Mouse (Mus musculus): ENCODE results near the gene Lrrc8b.

Lrrc8b gene

DNA sequence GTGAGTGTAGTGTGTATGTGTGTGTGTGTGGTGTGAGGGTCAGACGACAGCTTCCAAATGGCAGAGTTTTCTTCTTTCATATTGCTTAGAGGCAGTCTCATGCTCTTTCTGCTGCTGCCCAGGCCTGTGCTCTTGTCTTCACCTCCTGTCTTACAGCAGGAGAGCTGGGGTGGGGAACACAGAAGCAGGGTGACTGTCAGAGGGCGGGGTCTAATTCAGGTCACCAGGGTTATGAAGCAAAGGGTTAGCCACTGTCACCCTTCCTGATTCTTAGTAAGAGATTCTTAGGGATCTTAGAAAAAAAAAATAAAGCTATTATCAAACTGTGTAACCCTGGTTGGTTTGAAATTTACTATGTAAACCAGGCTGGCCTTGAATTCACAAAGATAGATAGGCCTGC, 10.0 kb downstream of the Lrrc8b start:
- no peak for DNase-seq

GRCm38 (mm10) chr5:105427326-105427725, 11.8 kb downstream of the Lrrc8b start:
- DNase-seq = no peak

- peak; percentile 50 for DNase-seq
Observed at GRCm38 (mm10) chr5:105428265-105428974, 12.8 kb downstream of the Lrrc8b start.

GRCm38 (mm10) chr5:105430148-105430547, 14.6 kb downstream of the Lrrc8b start:
- no peak for DNase-seq

DNA sequence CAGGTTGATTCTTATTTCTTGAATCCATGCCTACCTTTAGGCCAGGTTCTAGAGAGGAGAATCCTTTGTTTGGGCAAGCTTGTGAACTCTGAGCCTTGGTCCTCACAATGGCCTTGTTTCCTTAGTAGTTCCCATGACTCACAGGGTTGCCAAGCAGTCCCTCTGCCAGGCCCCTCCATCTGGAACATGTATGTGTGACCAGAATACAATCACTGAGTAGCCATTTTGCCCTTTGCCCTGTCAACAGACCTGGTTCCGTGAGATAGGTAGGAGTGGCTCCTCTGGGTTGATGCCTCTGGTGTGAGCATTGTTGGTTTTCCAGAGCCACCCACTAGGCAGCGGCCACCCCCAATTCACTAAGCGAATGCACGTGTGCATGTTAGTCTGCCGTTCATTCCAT, 24.0 kb downstream of the Lrrc8b start:
- DNase-seq = no peak

DNA sequence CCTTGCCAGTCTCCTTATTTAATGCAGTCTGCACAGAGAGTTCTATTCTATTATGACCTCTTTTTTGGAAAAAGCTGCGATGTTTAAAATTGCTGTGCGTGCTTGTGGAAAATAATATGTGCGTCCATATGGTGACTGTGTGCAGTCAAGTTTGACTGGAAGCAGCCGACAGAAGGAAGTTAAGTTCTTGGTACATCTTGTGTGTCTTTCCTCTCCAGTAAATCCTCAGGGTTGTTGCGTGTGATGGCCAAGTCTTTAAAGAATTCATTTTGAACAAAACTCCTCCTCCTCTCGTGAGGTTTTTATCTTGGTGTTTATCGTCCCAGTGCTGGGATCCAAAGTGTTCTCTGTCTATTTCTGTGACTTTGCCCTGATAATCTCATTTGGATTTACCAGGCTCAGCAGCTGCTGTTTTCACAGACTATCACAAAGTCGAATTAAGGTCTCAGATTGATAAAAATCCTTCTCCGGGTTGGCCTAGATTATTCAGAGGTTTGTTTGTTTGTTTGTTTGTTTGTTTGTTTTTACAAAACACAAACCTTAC, 25.5 kb downstream of the Lrrc8b start:
- no peak for DNase-seq

- peak; percentile 24 for DNase-seq
Observed at GRCm38 (mm10) chr5:105442212-105443000, 26.8 kb downstream of the Lrrc8b start.

GRCm38 (mm10) chr5:105443057-105443815, 27.7 kb downstream of the Lrrc8b start:
- peak; percentile 69 for DNase-seq

- DNase-seq = no peak
Observed at GRCm38 (mm10) chr5:105445686-105446085, 30.1 kb downstream of the Lrrc8b start.

GRCm38 (mm10) chr5:105454105-105454504, 38.5 kb downstream of the Lrrc8b start:
- DNase-seq = no peak

GRCm38 (mm10) chr5:105459077-105459476, 43.5 kb downstream of the Lrrc8b start:
- no peak for DNase-seq

DNA sequence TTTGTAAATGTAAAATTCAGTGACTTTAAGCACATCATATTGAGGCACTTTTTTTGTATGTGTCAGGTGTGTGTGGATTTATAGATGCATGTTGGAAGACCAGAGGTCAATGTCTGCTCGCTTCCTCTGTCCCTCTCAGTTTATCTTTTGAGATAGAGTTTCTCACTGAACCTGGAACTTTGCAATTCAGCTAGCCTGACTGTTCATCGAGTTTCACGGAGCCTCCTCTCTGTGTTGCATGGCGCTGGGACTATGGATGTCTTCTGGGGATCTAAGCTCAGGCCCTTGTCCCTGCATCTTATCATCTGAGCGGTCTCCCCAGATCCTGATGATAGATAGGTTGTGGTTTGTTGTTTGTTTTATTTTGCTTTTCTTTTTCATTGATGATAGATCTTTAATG, 45.0 kb downstream of the Lrrc8b start:
- no peak for DNase-seq

DNA sequence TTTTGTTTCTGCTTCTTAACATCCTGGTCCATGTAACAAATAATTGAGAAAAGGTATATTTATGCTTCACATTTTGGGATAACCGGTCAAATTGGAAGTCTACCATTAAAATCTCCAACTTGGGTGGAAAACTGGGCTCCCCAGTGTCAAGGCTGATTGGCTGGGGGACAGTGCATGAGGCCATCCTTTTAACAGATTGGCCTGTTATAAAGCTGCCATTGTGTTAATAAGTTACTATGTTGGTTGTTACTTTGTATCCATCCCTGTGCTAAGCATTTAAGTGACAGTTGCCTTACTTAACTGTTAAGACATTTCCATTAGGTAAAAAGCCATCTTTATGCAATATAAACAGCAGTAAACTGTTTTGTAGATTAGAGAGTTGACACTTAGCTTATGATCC, 45.5 kb downstream of the Lrrc8b start:
- no peak for DNase-seq

DNA sequence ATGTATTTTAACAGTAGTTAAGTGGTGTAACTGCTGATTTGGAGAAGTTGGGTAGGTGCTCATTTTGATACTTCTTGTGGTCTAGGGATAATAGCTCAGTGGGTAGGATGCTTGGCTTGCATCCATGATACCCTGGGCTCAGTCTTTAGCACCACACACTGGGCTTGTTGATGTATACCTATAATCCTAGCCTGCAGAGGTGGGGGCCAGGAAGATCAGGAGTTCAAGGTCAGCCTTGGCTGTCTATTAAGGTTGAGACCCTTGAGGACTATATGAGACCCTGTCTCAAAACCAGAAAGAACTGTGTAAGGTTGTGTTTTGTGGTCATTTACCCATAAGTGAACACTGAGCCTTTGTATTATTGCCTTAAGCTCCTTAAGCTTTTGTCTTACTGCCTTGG, 49.1 kb downstream of the Lrrc8b start:
- DNase-seq = no peak

- no peak for DNase-seq
Observed at GRCm38 (mm10) chr5:105465550-105465949, 50.0 kb downstream of the Lrrc8b start.

GRCm38 (mm10) chr5:105466471-105466902, 50.9 kb downstream of the Lrrc8b start:
- DNase-seq = no peak

- no peak for DNase-seq
Observed at GRCm38 (mm10) chr5:105467271-105467670, 51.7 kb downstream of the Lrrc8b start.

GRCm38 (mm10) chr5:105472983-105473705, 57.6 kb downstream of the Lrrc8b start:
- no peak for DNase-seq

DNA sequence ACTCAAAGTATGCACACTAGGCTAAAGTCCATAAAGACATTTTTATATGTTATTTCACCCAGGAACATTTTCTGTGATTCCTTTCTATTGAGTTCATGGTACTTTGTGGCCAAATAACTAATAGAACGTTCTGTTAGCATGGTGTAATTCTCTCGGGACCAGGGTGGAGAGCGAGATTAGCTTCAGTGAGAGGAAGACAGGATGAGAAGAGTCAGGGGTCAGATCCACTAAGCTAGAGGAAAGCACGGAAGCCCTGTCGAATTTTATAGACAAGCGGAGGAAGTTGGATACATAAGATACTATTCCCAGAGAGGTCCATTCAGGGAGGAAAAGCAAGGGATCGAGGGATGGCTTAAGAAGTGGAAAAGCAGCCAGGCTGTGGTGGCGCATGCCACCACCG, 62.0 kb downstream of the Lrrc8b start:
- no peak for DNase-seq

DNA sequence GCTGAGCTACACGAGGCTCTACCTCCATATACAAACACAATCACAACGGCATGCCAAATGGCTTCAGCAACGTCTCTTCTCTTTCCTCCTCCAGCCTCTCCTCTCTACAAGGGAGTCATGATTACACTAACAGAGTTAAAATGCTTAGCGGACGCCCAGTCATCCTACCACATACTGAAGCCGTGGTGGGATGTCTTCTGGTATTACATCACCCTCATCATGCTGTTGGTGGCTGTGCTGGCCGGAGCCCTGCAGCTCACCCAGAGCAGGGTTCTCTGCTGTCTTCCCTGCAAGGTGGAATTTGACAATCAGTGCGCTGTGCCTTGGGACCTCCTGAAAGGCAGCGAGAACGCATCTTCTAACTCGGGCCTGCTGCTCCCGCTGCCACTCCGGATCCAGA, 64.1 kb downstream of the Lrrc8b start:
- DNase-seq = no peak

DNA sequence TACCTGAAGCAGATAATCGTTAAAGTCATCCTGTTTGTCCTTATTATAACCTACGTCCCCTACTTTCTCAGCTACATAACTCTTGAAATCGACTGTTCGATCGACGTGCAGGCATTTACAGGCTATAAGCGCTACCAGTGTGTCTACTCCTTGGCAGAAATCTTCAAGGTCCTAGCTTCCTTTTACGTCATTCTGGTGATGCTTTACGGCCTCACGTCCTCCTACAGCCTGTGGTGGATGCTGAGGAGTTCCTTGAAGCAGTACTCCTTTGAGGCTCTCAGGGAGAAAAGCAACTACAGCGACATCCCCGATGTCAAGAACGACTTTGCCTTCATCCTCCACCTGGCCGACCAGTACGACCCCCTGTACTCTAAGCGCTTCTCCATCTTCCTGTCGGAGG, 65.0 kb downstream of the Lrrc8b start:
- no peak for DNase-seq

DNA sequence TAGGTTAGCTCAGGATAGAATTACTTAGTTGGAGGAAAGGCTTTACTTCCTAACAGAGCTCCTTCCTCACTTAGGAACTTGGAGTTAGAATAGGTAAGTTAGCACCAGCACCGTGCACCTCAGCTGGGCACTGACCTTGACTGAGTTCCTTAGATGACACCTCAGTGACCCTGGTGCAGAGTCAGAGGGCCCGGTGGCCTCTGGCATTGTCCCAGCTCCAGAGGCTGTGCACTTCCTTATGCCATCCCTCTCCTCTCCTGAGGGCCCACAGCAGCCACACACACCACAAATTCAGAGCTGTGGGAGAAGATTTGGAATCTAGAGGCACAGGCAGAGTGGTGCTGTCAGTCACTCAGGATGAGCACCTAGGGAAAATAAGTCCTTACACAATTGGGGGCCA, 68.1 kb downstream of the Lrrc8b start:
- DNase-seq = no peak

GRCm38 (mm10) chr5:105484247-105484646, 68.7 kb downstream of the Lrrc8b start:
- DNase-seq = no peak

All from kidney, postnatal 10 days (tissue).